Mouse (Mus musculus) adrenal gland, adult 18-20 months (tissue): Measurements from ENCODE around the gene Cyb5r3. TPM values are rescaled to one million over a fixed set of nuclear protein-coding genes. Genes with fewer than 3 reads are reported as not detected.
A peak's percentile ranks its signal among the peaks of the same experiment; 100 is the strongest.

ENCODE experiments used
- DNase-seq, 2 experiments: peaks; one replicate each; pipeline ENCODE4 v3.0.0; 2021 to 2022; ENCODE audit warnings: low spot score in 2 of 2
- total RNA-seq, 2 experiments: library from RNA; stranded (reverse); gene quantifications; 1 replicate in 1 of 2; 2 replicates in 1 of 2; pipeline ENCODE4 v1.2.3; 2021

Cyb5r3 gene
- total RNA-seq, 2 experiments from 2014 or later: 248 to 351 TPM

DNA sequence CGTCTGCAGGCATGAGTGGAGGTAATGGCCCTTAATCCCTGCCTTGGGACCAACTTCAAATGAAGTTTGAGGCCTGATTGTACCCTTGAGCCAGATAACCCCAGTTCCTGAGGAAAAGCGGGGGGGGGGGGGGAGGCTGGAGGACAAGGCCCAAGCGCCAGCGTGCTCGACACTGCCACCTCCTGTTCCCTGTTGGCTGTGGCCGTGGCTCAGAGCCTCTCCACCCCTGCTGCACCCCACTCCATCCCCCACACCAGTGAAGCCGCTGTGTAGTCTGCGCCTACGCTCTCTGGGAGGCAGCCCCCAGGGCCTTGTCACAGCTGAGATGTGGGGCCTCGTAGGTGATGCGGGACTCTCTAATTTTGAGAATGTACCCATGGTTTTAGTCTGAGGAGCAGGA lies 59.5 kb downstream of the Cyb5r3 start:
- peak; percentile 73 to 74 for DNase-seq

- no peak for DNase-seq
These were observed 60.5 kb downstream of the Cyb5r3 start for GRCm38 (mm10) chr15:83111874-83112273.

DNA sequence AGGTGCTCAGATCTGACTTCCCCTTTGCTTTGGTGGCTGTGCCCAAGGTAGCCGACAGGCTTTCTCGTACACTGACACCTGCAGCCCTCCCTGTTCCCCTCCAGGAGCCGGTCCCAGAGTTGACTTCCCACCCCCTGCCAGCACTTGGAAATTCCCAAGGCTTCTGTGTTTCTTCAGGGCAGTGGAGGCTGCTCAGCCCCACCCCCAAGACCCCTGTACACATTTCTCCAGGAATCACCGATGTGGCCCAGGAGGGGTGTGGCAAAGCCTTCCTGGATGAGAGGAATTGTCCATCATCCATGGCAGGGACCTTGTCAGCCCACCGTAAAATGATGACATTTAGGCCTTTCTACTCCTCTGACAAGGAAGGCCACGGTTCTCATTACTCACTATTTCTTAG lies 61.1 kb downstream of the Cyb5r3 start:
- no peak for DNase-seq

- no peak for DNase-seq
These were observed 64.6 kb downstream of the Cyb5r3 start for GRCm38 (mm10) chr15:83107814-83108213.

DNA sequence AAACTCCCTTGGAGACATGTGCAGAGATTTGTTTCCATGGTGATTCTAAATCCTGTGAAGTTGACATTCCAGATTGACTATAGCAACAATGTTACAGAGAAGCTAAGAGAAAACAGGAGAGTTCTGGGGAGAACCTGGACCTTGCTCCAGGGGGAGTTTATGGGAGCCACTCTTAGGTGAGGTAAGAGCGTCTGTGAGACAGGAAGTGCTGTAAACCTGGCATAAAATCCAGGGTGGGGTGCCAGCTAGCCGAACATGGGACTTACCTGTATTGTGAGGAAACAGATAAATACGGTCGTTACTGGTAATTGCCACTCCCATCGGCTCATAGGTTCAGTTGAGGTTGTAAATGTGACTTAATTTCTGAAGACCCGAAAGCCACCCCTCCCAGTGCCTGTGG lies 66.0 kb downstream of the Cyb5r3 start:
- DNase-seq: no peak

Other genes starting within 250 kb of the Cyb5r3 start
- gene Tcf20, start 184.7 kb downstream of the Cyb5r3 start, total RNA-seq: 10 to 100 TPM; 84.4 to 91.1 TPM
- gene Nfam1, start 139.3 kb downstream of the Cyb5r3 start, total RNA-seq: 1 to 10 TPM; 3.2 to 4.1 TPM
- 10 to 100 TPM; 47.9 to 53.1 TPM for gene Serhl, start 83.1 kb downstream of the Cyb5r3 start, total RNA-seq
- 100 to 1,000 TPM; 111 to 113 TPM for gene Rrp7a, start 49.8 kb downstream of the Cyb5r3 start, total RNA-seq
- gene Poldip3, start 23.2 kb downstream of the Cyb5r3 start, total RNA-seq: 100 to 1,000 TPM in 1 of 2 experiments, 10 to 100 TPM in 1; 86.0 to 105 TPM
- gene A4galt, start 79.2 kb upstream of the Cyb5r3 start, total RNA-seq: 1 to 10 TPM; 5.5 to 8.6 TPM
- 10 to 100 TPM; 22.1 to 24.5 TPM for gene Arfgap3, start 177.7 kb upstream of the Cyb5r3 start, total RNA-seq